Mouse (Mus musculus) embryonic facial prominence, embryonic 12.5 days (tissue): Measurements from ENCODE around the gene Kctd6. TPM values are rescaled to one million over a fixed set of nuclear protein-coding genes. Genes with fewer than 3 reads are reported as not detected.

ENCODE experiments used
- polyA plus RNA-seq: library from polyadenylated mRNA; unstranded; fragments of >200 nt; fragmentation: Nextera tagmentation; extraction: Ambion mirVana; gene quantifications from 2 replicates; pipeline ENCODE4 v1.2.1, GENCODE M21; 2016

Kctd6 gene
- polyA plus RNA-seq, 1 experiment from 2014 or later, result 14.0 TPM

Other genes starting within 250 kb of the Kctd6 start
- gene Dnase1l3, start 219.6 kb upstream of the Kctd6 start, polyA plus RNA-seq, result 0.09 TPM in 1 of 2 replicates, not detected in the other
- gene Abhd6, start 211.2 kb upstream of the Kctd6 start, polyA plus RNA-seq, result 21.4 and 22.0 TPM in 2 replicates
- 55.5 and 56.4 TPM in 2 replicates for gene Rpp14, start 133.8 kb upstream of the Kctd6 start, polyA plus RNA-seq
- gene Pxk, start 115.9 kb upstream of the Kctd6 start, polyA plus RNA-seq, result 30.0 and 30.3 TPM in 2 replicates
- gene Pdhb, start 41.1 kb upstream of the Kctd6 start, polyA plus RNA-seq, result 196 and 198 TPM in 2 replicates
- gene Acox2, start 45.2 kb downstream of the Kctd6 start, polyA plus RNA-seq, result not detected in 2 replicates
- 1.9 and 2.2 TPM in 2 replicates for gene Fam107a, start 103.9 kb downstream of the Kctd6 start, polyA plus RNA-seq
- gene Oit1, start 164.6 kb downstream of the Kctd6 start, polyA plus RNA-seq, result 0.26 and 0.36 TPM in 2 replicates